Mouse (Mus musculus): ENCODE data around the gene Gm9736.
"Not testable (repeated sequence)": the region's sequence is repeated elsewhere in the genome, so short reads cannot be mapped to it uniquely, and the experiment has no call there.

- TF ChIP-seq CTCF (IDR thresholded peaks at IDR 0.05; ENCODE audit: low read depth); EP300 (optimal IDR thresholded peaks at IDR 0.05): not testable (repeated sequence)
Measured at GRCm38 (mm10) chr10:77750686-77751085, 468 bp downstream of the Gm9736 start.
